Mouse (Mus musculus): ENCODE data around the gene Cage1. TPM values are rescaled to one million over a fixed set of nuclear protein-coding genes. Genes with fewer than 3 reads are reported as not detected.

The Cage1 gene
- polyA plus RNA-seq, 1 experiment from 2014 or later: 2.4 TPM

GRCm38 (mm10) chr13:37970887-37971530, 65.9 kb downstream of the Cage1 start:
- H3K9ac ChIP-seq: no peak overlapping the region
- no peak overlapping the region for H3K4me3 ChIP-seq
- peaks cover 7% of the 10 kb centered on the region; the same call in 1 of the 2 replicates for H3K36me3 ChIP-seq
- H3K4me2 ChIP-seq: no peak overlapping the region
- H3K27ac ChIP-seq: no peak overlapping the region
- H3K4me1 ChIP-seq (replicated peaks): peaks cover 21% of the 10 kb centered on the region
- no peak for ATAC-seq (ENCODE audit: low FRiP score)
- 0 out of 2 replicates have a peak, but pooled peaks cover 3% of the 10 kb centered on the region for H3K27me3 ChIP-seq
- H3K9me3 ChIP-seq: no peaks in the 10 kb centered on the region
- WGBS: 88% methylated on average over 11 of the region's 11 CpGs

DNA sequence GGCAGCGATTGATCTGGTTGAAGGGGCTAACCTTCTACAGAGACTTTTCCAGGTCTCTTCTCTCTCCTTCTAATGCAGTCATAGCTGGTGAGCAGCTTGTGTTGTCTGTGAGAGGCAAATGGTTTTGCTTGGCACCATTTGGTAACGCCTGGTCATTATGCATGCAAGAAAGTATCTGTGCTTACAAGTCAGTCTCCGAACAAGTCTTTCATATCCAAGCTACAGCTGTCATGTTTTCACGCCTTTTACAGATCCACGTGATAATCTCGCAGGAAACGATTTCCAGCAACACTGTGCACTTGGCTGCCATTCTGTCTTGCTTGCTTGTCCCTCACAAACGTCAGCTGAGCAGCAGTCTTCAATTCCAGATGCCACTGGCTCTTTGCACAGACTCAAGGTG, 66.9 kb downstream of the Cage1 start:
- Histone ChIP-seq H3K9me3 (no peaks in the 10 kb centered on the region), H3K4me1 (replicated peaks) (peaks cover 21% of the 10 kb centered on the region), H3K9ac (no peak overlapping the region), H3K4me2 (no peak overlapping the region), H3K27ac (no peak overlapping the region), H3K27me3 (0 out of 2 replicates have a peak, but pooled peaks cover 7% of the 10 kb centered on the region), H3K4me3 (no peak overlapping the region), H3K36me3 (peaks cover 4% of the 10 kb centered on the region; the same call in 1 of the 2 replicates)
- ATAC-seq (ENCODE audit: low FRiP score): no peak
- 60% methylated on average over 8 of the region's 8 CpGs for WGBS

GRCm38 (mm10) chr13:37969337-37969736, 67.5 kb downstream of the Cage1 start:
- H3K4me2 ChIP-seq: peak overlapping the region; percentile 33
- peak; percentile 45; the same call in 1 of the 2 replicates for ATAC-seq (ENCODE audit: low FRiP score)
- 14% methylated on average over 14 of the region's 14 CpGs for WGBS

DNA sequence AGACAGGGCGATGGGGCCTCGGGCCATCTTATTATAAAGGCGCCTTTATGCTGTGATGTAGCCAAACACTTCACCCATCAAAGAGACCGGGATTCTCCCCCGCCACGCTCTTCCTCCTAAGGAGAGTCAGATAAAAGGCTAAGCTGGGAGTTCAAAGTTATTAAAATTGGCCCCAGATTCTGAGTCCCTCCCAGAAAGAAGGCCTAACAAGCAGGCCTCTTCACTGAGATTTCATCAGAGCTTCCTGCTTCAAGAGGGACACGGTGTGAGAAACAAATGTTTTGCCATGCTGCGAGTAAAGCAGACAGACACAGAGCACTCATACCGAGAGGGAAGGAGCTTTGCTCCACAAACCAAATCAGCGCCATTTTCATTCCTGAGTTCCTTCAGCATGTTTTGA, 69.3 kb downstream of the Cage1 start:
- peak overlapping the region; percentile 39; the same call in 1 of the 2 replicates for H3K9ac ChIP-seq
- no peaks in the 10 kb centered on the region for H3K9me3 ChIP-seq
- H3K27ac ChIP-seq: peak overlapping the region; percentile 58
- H3K36me3 ChIP-seq: peaks cover 3% of the 10 kb centered on the region; the same call in 1 of the 2 replicates
- WGBS: 60% methylated on average over 10 of the region's 10 CpGs
- H3K4me1 ChIP-seq (replicated peaks): peaks cover 33% of the 10 kb centered on the region
- H3K27me3 ChIP-seq: peaks cover 18% of the 10 kb centered on the region
- no peak overlapping the region for H3K4me3 ChIP-seq
- H3K4me2 ChIP-seq: peak overlapping the region; percentile 30; the same call in 1 of the 2 replicates
- ATAC-seq (ENCODE audit: low FRiP score): no peak

More at GRCm38 (mm10) chr13:37969337-37969736, 67.5 kb downstream of the Cage1 start:
- H3K27ac ChIP-seq: no peak overlapping the region
- no peak overlapping the region for H3K4me3 ChIP-seq
- peak overlapping the region; percentile 24; the same call in 1 of the 2 replicates for H3K9ac ChIP-seq
- H3K36me3 ChIP-seq: peaks cover 4% of the 10 kb centered on the region; the same call in 1 of the 2 replicates
- H3K9me3 ChIP-seq: no peaks in the 10 kb centered on the region
- H3K27me3 ChIP-seq: peaks cover 12% of the 10 kb centered on the region
- H3K4me1 ChIP-seq (replicated peaks): peaks cover 24% of the 10 kb centered on the region

GRCm38 (mm10) chr13:37967052-37967437, 69.8 kb downstream of the Cage1 start:
- Histone ChIP-seq H3K27ac (peak overlapping the region; percentile 58), H3K4me2 (peak overlapping the region; percentile 30; the same call in 1 of the 2 replicates), H3K4me1 (replicated peaks) (peaks cover 33% of the 10 kb centered on the region), H3K4me3 (no peak overlapping the region), H3K9me3 (no peaks in the 10 kb centered on the region), H3K36me3 (no peaks in the 10 kb centered on the region; the same call in 1 of the 2 replicates), H3K27me3 (peaks cover 18% of the 10 kb centered on the region), H3K9ac (peak overlapping the region; percentile 39; the same call in 1 of the 2 replicates)
- ATAC-seq (ENCODE audit: low FRiP score): peak; percentile 50; the same call in 1 of the 2 replicates
- WGBS: 32% methylated on average over 12 of the region's 12 CpGs

- 72% methylated on average over 15 of the region's 15 CpGs for WGBS
- H3K27ac ChIP-seq: peak overlapping the region; percentile 58
- no peak overlapping the region for H3K4me2 ChIP-seq
- ATAC-seq (ENCODE audit: low FRiP score): 0 out of 2 replicates have a peak, but pooled peaks have one; percentile 11
- H3K9me3 ChIP-seq: no peaks in the 10 kb centered on the region
- H3K27me3 ChIP-seq: peaks cover 18% of the 10 kb centered on the region
- no peak overlapping the region for H3K9ac ChIP-seq
- H3K4me1 ChIP-seq (replicated peaks): peaks cover 33% of the 10 kb centered on the region
- H3K36me3 ChIP-seq: no peaks in the 10 kb centered on the region
- no peak overlapping the region for H3K4me3 ChIP-seq
Measured at GRCm38 (mm10) chr13:37966256-37967051, 70.4 kb downstream of the Cage1 start.

- Histone ChIP-seq H3K9me3 (no peaks in the 10 kb centered on the region), H3K36me3 (no peaks in the 10 kb centered on the region), H3K4me1 (replicated peaks) (peaks cover 33% of the 10 kb centered on the region), H3K9ac (no peak overlapping the region), H3K4me2 (no peak overlapping the region), H3K27me3 (peaks cover 18% of the 10 kb centered on the region), H3K27ac (no peak overlapping the region), H3K4me3 (no peak overlapping the region)
- ATAC-seq (ENCODE audit: low FRiP score): no peak
- 26% methylated on average over 17 of the region's 17 CpGs for WGBS
Measured at GRCm38 (mm10) chr13:37965126-37965914, 71.5 kb downstream of the Cage1 start.

- H3K27me3 ChIP-seq: peaks cover 18% of the 10 kb centered on the region
- peak overlapping the region; percentile 50 for H3K4me2 ChIP-seq
- ATAC-seq (ENCODE audit: low FRiP score): no peak
- H3K4me3 ChIP-seq: no peak overlapping the region
- no peaks in the 10 kb centered on the region for H3K9me3 ChIP-seq
- H3K27ac ChIP-seq: no peak overlapping the region
- H3K4me1 ChIP-seq (replicated peaks): peaks cover 33% of the 10 kb centered on the region
- WGBS: 38% methylated on average over 20 of the region's 20 CpGs
- H3K9ac ChIP-seq: no peak overlapping the region; the same call in 1 of the 2 replicates
- H3K36me3 ChIP-seq: no peaks in the 10 kb centered on the region
Measured at GRCm38 (mm10) chr13:37964128-37965087, 72.5 kb downstream of the Cage1 start.

DNA sequence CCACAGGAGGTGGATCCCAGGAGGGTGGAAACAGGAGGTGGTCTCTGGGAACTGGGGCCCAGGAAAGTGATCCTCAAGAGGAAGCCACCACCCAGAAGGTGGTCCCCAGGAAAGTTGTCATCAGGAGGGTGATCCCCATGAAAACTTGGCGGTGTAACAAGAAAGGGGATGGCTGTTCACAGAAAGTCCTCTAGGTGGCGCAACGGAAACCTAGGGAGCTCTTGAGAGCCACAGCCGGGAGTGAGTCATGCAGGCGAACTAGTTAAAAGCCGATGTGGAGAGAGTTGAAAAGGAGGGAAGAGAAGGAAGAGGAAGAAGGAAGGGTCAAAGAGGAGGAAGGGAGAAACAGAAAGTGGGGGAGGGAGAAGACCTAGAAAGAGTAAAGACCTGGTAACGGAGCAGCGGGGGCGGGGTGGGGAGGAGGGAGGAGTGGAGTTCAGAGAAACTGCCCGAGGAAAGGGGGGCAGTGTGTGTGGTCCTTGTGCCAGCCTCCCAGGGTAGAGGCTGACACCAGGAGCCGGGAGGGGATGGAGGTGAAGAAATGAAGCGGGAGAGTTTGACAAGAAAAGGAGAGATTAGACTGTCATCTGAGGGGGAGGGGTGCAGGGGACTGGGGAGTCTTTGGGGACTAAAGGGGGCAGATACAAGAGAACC, 73.4 kb downstream of the Cage1 start:
- Histone ChIP-seq H3K4me2 (peak overlapping the region; percentile 50), H3K27me3 (peaks cover 18% of the 10 kb centered on the region), H3K9me3 (no peaks in the 10 kb centered on the region), H3K9ac (no peak overlapping the region), H3K36me3 (no peaks in the 10 kb centered on the region), H3K4me1 (replicated peaks) (peaks cover 28% of the 10 kb centered on the region), H3K4me3 (peak overlapping the region; percentile 31), H3K27ac (no peak overlapping the region)
- 2% methylated on average over 12 of the region's 12 CpGs for WGBS
- no peak for ATAC-seq (ENCODE audit: low FRiP score)

DNA sequence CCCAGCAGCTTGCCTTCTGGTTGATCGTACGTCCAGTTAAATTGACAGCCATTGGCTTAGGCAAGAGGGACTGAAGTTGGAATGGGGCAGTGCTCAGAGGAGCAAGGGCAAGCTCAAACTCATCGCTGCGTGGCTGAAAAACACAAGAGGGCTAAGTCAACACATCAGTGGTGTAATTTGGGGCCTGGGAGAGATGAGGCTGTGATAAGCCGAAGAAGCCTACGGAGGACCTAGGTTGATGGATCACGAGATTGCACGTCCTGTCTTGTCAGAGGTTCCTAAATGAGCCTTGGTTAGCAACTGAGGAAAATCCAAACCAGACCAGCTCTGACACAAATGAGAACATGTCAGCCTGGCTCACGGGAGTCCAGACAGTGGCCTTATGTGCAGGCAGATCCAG, 74.3 kb downstream of the Cage1 start:
- no peaks in the 10 kb centered on the region for H3K36me3 ChIP-seq
- H3K9ac ChIP-seq: no peak overlapping the region
- WGBS: 90% methylated on average over 9 of the region's 9 CpGs

More for the DNA sequence above, 74.3 kb downstream of the Cage1 start:
- H3K27ac ChIP-seq: no peak overlapping the region
- H3K4me1 ChIP-seq (replicated peaks): peaks cover 27% of the 10 kb centered on the region
- no peak overlapping the region for H3K4me3 ChIP-seq
- no peaks in the 10 kb centered on the region for H3K9me3 ChIP-seq
- H3K4me2 ChIP-seq: no peak overlapping the region
- no peak for ATAC-seq (ENCODE audit: low FRiP score)
- peaks cover 15% of the 10 kb centered on the region for H3K27me3 ChIP-seq

Measured in hindbrain, embryonic 13.5 days (tissue).